Mouse (Mus musculus) cortical plate, adult 2 months (tissue): ENCODE results near the gene Fpr2. TPM values are rescaled to one million over a fixed set of nuclear protein-coding genes. Genes with fewer than 3 reads are reported as not detected.
"Not testable (repeated sequence)": the region's sequence is repeated elsewhere in the genome, so short reads cannot be mapped to it uniquely, and the experiment has no call there.

Source experiments
- H3K27ac ChIP-seq: fragments of 200-500 bp; 2 replicates; pipeline ENCODE4 v1.5.1; 2012; ENCODE audit warnings: low read length, control low read depth, inconsistent platforms; ENCODE audit not compliant: insufficient read depth
- H3K4me1 ChIP-seq: fragments of 200-500 bp; 2 replicates; pipeline ENCODE4 v1.6.1; 2011; ENCODE audit warnings: low read length; ENCODE audit not compliant: control insufficient read depth, insufficient read depth
- H3K4me3 ChIP-seq: fragments of 200-500 bp; 2 replicates; pipeline ENCODE4 v1.5.1; 2011; ENCODE audit warnings: mild to moderate bottlenecking, low read length, control low read depth; ENCODE audit not compliant: insufficient read depth
- CTCF ChIP-seq: fragments of 200-500 bp; IDR thresholded peaks from 2 replicates; pipeline ENCODE4 v1.5.1; 2011; ENCODE audit warnings: mild to moderate bottlenecking, control low read depth, low read length; ENCODE audit not compliant: insufficient read depth; ENCODE audit errors: extremely low read depth
- POLR2A ChIP-seq: fragments of 200-500 bp; IDR thresholded peaks from 2 replicates; pipeline ENCODE4 v1.6.1; 2011; ENCODE audit warnings: mild to moderate bottlenecking, low read length, control low read depth; ENCODE audit not compliant: insufficient read depth; ENCODE audit errors: extremely low read depth
- polyA plus RNA-seq: library from polyadenylated mRNA; depleted of rRNA; stranded (reverse); fragments of >200 nt; gene quantifications from 2 replicates; pipeline ENCODE4 v1.2.3, GENCODE M21; 2012; rRNA removed

Gene Fpr2
- 0.65 and 0.85 TPM in 2 replicates for polyA plus RNA-seq

- Histone ChIP-seq H3K4me3 (no peak within 1 kb of the TSS), H3K27ac (no peak within 1 kb of the TSS), H3K4me1 (no peaks in the 10 kb centered on the region)
- TF ChIP-seq CTCF: no peak
- no peak for TF ChIP-seq POLR2A
These were observed at the start of gene Fpr2, which contains the start of gene Fpr3 for GRCm38 (mm10) chr17:17887774-17888248. TSS of gene Fpr2 (plus strand) at chr17:17887824. TSS of gene Fpr3 (plus strand) at chr17:17887852.

GRCm38 (mm10) chr17:17837919-17838701 is 49.5 kb upstream of the Fpr2 start:
- H3K4me1 ChIP-seq: no peaks in the 10 kb centered on the region; the same call in 1 of the 2 replicates
- TF ChIP-seq CTCF (peak; percentile 51), POLR2A (peak; percentile 72)

GRCm38 (mm10) chr17:17839276-17839675 is 48.3 kb upstream of the Fpr2 start:
- Histone ChIP-seq H3K27ac (no peak overlapping the region), H3K4me3 (no peak overlapping the region), H3K4me1 (no peaks in the 10 kb centered on the region; the same call in 1 of the 2 replicates)
- TF ChIP-seq POLR2A: no peak
- TF ChIP-seq CTCF: no peak

More at GRCm38 (mm10) chr17:17837919-17838701, 49.5 kb upstream of the Fpr2 start:
- peak overlapping the region; percentile 54 for H3K27ac ChIP-seq
- peak overlapping the region; percentile 36 for H3K4me3 ChIP-seq

GRCm38 (mm10) chr17:17840796-17841195 is 46.8 kb upstream of the Fpr2 start:
- Histone ChIP-seq H3K4me3 (no peak overlapping the region), H3K27ac (no peak overlapping the region), H3K4me1 (no peaks in the 10 kb centered on the region)
- TF ChIP-seq CTCF (no peak), POLR2A (no peak)

GRCm38 (mm10) chr17:17843534-17844261 is 43.9 kb upstream of the Fpr2 start:
- Histone ChIP-seq H3K4me3 (no peak overlapping the region), H3K4me1 (no peaks in the 10 kb centered on the region), H3K27ac (no peak overlapping the region)
- TF ChIP-seq CTCF (no peak), POLR2A (no peak)

GRCm38 (mm10) chr17:17844606-17845005 is 43.0 kb upstream of the Fpr2 start:
- H3K4me3 ChIP-seq, H3K27ac ChIP-seq, H3K4me1 ChIP-seq: not testable (repeated sequence)

GRCm38 (mm10) chr17:17845187-17846027 is 42.2 kb upstream of the Fpr2 start:
- no peaks in the 10 kb centered on the region for H3K4me1 ChIP-seq
- H3K4me3 ChIP-seq: no peak overlapping the region
- H3K27ac ChIP-seq: no peak overlapping the region
- no peak for TF ChIP-seq POLR2A
- TF ChIP-seq CTCF: no peak

GRCm38 (mm10) chr17:17848988-17849387 is 38.6 kb upstream of the Fpr2 start:
- Histone ChIP-seq H3K4me1 (no peaks in the 10 kb centered on the region), H3K27ac (no peak overlapping the region), H3K4me3 (no peak overlapping the region)
- TF ChIP-seq CTCF: no peak
- no peak for TF ChIP-seq POLR2A
